Mouse (Mus musculus) urinary bladder, adult 2 months (tissue): ENCODE measurements at regions not wholly inside any gene's neighbourhood (a gene's known extent, or its start where the extent isn't known, plus 50 kb on each side); places are given as distances from the start of the nearest gene placed in this dataset.

Experiments
- DNase-seq: peaks from one replicate; pipeline ENCODE4 v3.0.0; 2022; ENCODE audit warnings: low spot score

GRCm38 (mm10) chr5:73875847-73876246 is 192.4 kb downstream of the Usp46 start:
- DNase-seq: no peak

GRCm38 (mm10) chr5:73880936-73881335 is 187.3 kb downstream of the Usp46 start:
- DNase-seq: no peak

GRCm38 (mm10) chr5:73881941-73882340 is 186.3 kb downstream of the Usp46 start:
- DNase-seq: no peak

- DNase-seq: no peak
These were observed 183.2 kb downstream of the Usp46 start for GRCm38 (mm10) chr5:73884998-73885397.

- DNase-seq: no peak
These were observed 182.5 kb downstream of the Usp46 start for GRCm38 (mm10) chr5:73885691-73886090.

- DNase-seq: no peak
These were observed 180.8 kb downstream of the Usp46 start for GRCm38 (mm10) chr5:73887306-73887958.

- no peak for DNase-seq
These were observed 179.8 kb downstream of the Usp46 start for GRCm38 (mm10) chr5:73888391-73888790.

GRCm38 (mm10) chr5:73889342-73889741 is 178.9 kb downstream of the Usp46 start:
- no peak for DNase-seq

- no peak for DNase-seq
These were observed 177.3 kb downstream of the Usp46 start for GRCm38 (mm10) chr5:73890942-73891341.

- DNase-seq: no peak
These were observed 176.6 kb downstream of the Usp46 start for GRCm38 (mm10) chr5:73891606-73892005.

GRCm38 (mm10) chr5:73892440-73893225 is 175.6 kb downstream of the Usp46 start:
- no peak for DNase-seq

- DNase-seq: no peak
These were observed 173.0 kb downstream of the Usp46 start for GRCm38 (mm10) chr5:73895186-73895585.

- DNase-seq: no peak
These were observed 171.4 kb downstream of the Usp46 start for GRCm38 (mm10) chr5:73896785-73897184.

- DNase-seq: no peak
These were observed 166.6 kb downstream of the Usp46 start for GRCm38 (mm10) chr5:73901651-73902050.

- DNase-seq: no peak
These were observed 165.6 kb downstream of the Usp46 start for GRCm38 (mm10) chr5:73902470-73903218.

GRCm38 (mm10) chr5:73903219-73903570 is 165.0 kb downstream of the Usp46 start:
- DNase-seq: no peak

GRCm38 (mm10) chr5:73904146-73904811 is 164.0 kb downstream of the Usp46 start:
- no peak for DNase-seq

GRCm38 (mm10) chr5:73912149-73912548 is 156.1 kb downstream of the Usp46 start:
- no peak for DNase-seq

GRCm38 (mm10) chr5:73913116-73913515 is 155.1 kb downstream of the Usp46 start:
- DNase-seq: no peak

- DNase-seq: no peak
These were observed 150.2 kb downstream of the Usp46 start for GRCm38 (mm10) chr5:73918011-73918410.

GRCm38 (mm10) chr5:73919936-73920335 is 148.3 kb downstream of the Usp46 start:
- DNase-seq: no peak

- DNase-seq: no peak
These were observed 140.7 kb downstream of the Usp46 start for GRCm38 (mm10) chr5:73927534-73927933.
